Mouse (Mus musculus) mature B cell (primary cell): Measurements from ENCODE around the gene Vmn1r175.
"Not testable (repeated sequence)": the region's sequence is repeated elsewhere in the genome, so short reads cannot be mapped to it uniquely, and the experiment has no call there.

Experiments
- in situ Hi-C: fragments of 300-500 bp; cut with MboI; formaldehyde crosslinking; loops from 2 replicates; pipeline ENCODE4 v1.14.3; 2019

Vmn1r175 gene

DNA sequence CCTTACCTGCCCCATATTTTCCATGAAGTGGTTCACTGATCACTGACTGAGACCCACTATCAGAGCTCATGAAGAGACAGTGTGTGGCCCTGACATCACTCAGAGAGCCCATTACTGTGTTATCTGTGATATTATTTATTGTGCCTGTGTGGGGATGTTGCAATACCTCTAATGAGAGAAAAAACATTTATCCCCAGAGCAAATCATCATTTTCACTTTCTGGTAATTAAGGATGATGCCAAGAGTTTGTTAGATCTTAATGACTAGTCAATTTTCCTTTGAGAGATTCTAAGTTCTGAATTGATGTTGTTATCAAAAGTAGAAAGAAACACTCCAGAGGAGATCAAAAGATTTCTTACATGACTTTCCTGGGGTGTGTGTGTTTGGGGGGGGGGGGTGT, at the start of gene Vmn1r175:
TSS of gene Vmn1r175 (minus strand) at position 101 of the 400 bp plus-strand sequence.
- in situ Hi-C loops = not testable (repeated sequence)

DNA sequence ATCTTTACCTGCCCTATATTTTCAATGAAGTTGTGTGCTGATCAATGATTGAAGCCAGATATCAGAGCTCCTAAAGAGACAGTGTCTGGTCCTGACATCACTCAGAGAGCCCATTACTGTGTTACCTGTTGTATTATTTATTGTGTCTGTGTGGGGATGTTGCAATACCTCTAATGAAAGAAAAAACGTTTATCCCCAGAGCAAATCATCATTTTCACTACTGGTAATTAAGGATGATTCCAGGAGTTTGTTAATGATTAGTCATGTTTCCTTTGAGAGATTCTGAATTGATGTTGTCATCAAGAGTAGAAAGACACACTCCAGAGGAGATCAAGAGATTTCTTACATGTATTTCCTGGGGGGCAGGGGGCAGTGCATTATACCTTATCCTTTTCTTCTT, 26.8 kb upstream of the Vmn1r175 start, which contains the start of gene Vmn1r176:
TSS of gene Vmn1r176 (minus strand) at position 101 of the 400 bp plus-strand sequence.
- in situ Hi-C loops = not testable (repeated sequence)

DNA sequence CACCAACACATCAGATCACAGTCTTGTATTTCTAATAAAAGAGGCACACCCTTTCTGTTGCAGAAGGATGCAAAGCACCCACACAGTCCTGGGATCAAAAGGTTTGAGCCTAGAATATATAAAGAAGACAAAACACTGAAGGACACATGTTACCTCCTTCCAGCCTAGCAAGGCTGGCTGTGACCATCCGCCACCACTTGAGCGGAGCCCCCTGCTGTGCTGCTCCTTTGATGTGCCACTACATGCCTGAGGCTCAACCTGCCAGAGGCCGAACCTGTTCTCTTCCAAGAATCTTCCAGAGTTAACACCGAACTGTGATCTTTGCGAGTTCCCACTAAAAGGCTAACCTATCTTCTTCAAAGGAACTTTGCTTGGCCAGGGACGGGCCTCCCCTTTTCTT, 25.9 kb downstream of the Vmn1r175 start:
- in situ Hi-C loops = no loop called here
